Mouse (Mus musculus): ENCODE data around the gene Tmem182. TPM values are rescaled to one million over a fixed set of nuclear protein-coding genes. Genes with fewer than 3 reads are reported as not detected.

Tmem182 gene
- not detected for polyA plus RNA-seq (2017; shearing (Covaris generic))

- ATAC-seq: no peak
Measured at GRCm38 (mm10) chr1:40805351-40805750, at the start of gene Tmem182. TSS of gene Tmem182 (plus strand) at chr1:40805601.

DNA sequence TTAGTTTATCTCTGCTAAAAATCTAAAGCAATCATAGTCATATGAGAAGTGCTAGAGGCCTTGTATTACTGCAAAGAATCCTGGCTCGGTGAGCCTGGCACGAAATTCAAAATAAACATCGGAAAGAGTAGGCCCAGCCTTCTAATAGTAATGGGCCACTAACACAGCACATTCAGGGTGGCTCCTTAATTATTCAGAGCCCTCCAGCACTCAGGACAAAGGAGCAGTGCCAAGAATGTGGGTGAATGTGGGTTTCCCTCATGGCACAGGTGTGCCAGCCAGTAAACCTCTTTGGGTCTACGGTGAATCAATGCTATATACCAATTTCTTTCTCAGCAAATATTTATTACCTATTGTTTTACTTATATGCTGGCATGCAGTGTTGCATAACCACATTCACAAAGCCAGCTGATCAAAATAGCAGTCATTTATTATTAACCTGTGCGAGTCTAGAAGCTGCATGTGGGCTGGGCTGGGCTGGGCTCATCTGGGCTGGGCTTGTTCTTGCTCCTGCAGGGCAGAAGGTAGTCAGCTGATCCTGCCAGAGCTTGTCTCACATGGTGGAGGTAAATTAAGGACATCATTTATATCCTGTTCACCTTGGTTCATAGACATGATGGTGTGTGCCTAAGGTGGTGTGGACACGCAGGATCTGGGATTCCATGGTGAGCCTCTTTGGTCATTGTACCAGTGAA lies 45.5 kb upstream of the Tmem182 start:
- no peak for ATAC-seq

- ATAC-seq: no peak
Measured at GRCm38 (mm10) chr1:40764042-40764441, 41.4 kb upstream of the Tmem182 start.

- no peak for ATAC-seq
Measured at GRCm38 (mm10) chr1:40764701-40765275, 40.6 kb upstream of the Tmem182 start.

- no peak for ATAC-seq
Measured at GRCm38 (mm10) chr1:40765521-40765920, 39.9 kb upstream of the Tmem182 start.

- no peak for ATAC-seq
Measured at GRCm38 (mm10) chr1:40767588-40767987, 37.8 kb upstream of the Tmem182 start.

- ATAC-seq: no peak
Measured at GRCm38 (mm10) chr1:40768606-40769005, 36.8 kb upstream of the Tmem182 start.

GRCm38 (mm10) chr1:40769331-40769894 lies 36.0 kb upstream of the Tmem182 start:
- ATAC-seq: no peak

DNA sequence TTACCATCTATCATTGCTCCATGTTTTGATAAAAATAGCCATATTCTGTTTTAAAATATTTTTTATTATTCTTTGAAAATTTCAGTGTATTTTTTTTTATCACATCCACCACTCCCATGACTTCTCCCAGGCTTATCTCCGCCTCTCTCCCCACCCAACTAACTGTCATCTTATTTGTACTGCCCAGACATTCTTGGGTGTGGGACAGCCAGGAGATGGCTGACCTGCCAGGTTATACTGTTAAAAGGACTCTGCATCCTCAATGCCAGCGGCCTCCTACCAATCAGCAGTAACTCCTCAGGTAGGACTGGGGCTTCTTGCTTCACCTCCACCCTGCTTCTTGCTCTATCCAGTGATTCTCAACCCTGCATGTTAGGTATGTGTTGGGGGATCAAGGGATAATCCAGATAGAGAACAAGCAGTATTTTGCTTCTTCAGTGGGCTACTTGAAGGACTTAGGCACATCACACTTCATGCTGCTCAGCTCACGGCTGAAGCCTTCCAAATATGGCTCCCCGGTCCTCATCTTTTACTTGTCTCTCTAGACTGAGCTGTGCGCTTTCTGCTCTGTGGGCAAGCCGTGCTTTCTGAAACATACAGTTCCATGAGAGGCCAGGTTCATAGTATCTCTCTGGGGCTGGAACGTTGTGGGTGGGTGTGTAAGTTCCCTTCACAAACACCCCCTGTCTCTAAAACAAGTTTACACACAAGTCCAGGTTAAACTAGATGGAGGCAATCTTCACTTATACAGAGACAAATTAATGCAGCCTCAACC lies 34.0 kb upstream of the Tmem182 start:
- no peak for ATAC-seq

GRCm38 (mm10) chr1:40773234-40773633 lies 32.2 kb upstream of the Tmem182 start:
- no peak for ATAC-seq

DNA sequence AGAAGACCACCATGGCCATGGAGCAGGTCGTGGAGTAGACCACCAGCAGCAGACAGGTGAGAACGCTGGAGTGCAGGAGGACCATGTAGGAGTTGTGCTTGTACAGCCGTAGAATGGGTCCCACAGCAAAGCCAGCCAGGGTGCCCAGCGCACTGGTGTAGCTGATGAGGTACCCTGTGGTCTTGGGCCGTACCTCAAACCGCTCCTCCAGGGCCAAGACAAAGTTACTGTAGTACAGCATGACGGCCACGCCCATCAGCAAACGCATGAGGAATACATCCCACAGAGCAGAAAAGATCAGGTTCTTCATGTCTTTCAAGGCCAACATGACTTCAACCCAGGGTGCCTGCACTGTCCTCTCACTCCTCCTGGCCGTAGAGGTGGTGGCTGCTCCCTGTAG lies 31.4 kb upstream of the Tmem182 start:
- ATAC-seq: no peak

DNA sequence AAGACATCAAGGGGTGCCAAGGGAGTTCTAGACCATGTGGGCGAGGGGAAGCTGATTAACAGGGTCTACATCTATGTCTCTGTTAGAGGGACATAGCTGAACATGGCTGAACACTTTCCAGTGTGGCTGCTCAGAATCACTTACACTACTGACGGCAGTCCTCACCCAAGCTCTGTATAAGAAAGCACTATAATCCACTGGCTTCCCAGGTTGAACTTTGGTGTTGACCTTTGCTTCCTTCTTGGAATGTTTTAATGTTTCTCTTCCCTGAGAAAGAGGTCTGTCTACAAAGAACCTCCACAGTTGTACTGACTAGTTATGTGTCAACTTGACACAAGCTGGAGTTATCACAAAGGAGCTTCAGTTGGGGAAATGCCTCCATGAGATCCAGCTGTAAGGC lies 29.3 kb upstream of the Tmem182 start:
- ATAC-seq: no peak

- no peak for ATAC-seq
Measured at GRCm38 (mm10) chr1:40776763-40777162, 28.6 kb upstream of the Tmem182 start.

GRCm38 (mm10) chr1:40783450-40783849 lies 22.0 kb upstream of the Tmem182 start:
- no peak for ATAC-seq

GRCm38 (mm10) chr1:40784306-40784705 lies 21.1 kb upstream of the Tmem182 start:
- ATAC-seq: no peak

- ATAC-seq: no peak
Measured at GRCm38 (mm10) chr1:40785876-40786445, 19.4 kb upstream of the Tmem182 start.

- ATAC-seq: no peak
Measured at GRCm38 (mm10) chr1:40788956-40789355, 16.4 kb upstream of the Tmem182 start.

DNA sequence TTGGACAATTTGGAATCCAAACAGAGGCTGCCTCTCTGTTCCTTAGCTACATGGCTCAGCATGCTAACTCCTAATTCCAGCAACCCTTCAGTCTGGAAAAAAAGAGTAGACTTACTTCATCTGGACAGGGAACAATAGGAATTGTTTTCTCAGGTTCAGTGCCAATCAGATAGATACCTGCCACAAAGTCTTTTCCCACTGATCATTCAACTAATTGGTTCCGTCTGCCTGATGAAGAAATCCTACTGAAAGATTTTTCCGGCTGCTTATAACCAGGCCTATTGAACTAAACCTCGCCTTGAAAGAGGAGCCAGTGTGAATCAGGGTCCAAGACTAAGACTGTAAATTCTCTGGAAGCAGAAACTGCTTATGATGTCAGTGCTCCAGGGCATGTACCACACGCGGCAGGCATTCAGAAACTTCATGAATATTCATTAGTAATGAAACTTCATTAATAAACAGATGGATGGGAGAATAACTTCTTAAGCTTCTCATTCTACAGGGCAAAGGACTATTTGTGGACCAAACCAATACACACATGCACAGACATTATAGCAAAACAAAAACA lies 15.7 kb upstream of the Tmem182 start:
- peak; percentile 3 for ATAC-seq

GRCm38 (mm10) chr1:40790324-40791141 lies 14.9 kb upstream of the Tmem182 start, which contains the start of gene Mfsd9:
TSS of gene Mfsd9 (minus strand) at chr1:40790687.
- peak; percentile 87 for ATAC-seq

DNA sequence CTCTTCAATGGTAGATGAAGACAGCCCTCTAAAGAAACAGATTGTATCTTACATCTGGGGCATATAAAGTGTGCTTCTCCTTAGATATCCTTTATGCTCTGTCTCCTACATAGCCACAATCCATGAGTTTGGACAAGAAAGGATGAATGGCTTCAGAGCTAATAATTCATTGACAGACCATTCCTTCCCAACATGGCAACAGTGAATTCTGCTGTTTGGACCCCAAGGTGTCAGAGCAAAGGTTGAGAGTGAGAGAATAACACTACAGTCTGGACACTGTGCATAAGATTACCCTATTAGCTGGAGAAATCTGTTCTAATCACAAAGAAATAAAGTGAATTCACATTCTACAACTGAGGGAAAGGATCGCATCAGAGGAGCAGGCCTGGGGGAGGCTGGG lies 9.9 kb upstream of the Tmem182 start:
- ATAC-seq: no peak

GRCm38 (mm10) chr1:40797348-40797747 lies 8.1 kb upstream of the Tmem182 start:
- ATAC-seq: peak; percentile 63

- no peak for ATAC-seq
Measured at GRCm38 (mm10) chr1:40799121-40799520, 6.3 kb upstream of the Tmem182 start.
